Mouse (Mus musculus) spleen, embryonic (tissue): ENCODE results near the gene Clcnkb.

ENCODE experiments used
- CTCF ChIA-PET: fragments of 350-600 bp; sonication (Branson Sonifier 250); formaldehyde crosslinking; loops from one replicate; lab custom pipeline; 2022; lab: Charles Lee

The Clcnkb gene

DNA sequence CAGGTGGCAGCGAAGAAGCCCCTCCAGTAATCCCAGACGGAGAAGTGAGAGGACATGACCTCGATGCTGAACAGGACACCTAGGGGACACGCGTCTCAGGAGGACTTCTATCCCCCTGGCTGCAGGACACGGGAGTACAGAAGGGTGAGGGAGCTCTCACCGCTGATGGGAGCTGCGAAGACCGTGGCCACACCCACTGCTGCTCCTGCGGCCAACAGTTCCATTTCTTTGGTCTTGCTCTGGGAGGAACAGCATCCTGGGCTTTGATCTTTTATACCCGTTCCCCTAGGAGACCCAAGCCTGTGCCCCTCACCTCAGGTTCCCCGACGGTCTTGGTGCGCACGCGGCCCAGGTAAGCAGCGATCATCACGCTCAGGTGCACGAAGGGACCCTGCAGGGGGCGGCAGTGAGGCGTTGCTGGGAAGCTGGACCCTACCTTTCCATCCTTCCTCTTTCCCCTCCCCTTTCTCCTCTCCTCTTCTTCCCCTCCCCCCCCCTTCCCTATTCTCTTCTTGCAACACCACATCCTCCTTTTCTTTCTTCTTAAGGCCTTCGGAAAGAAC is 4.3 kb downstream of the Clcnkb start:
- CTCF ChIA-PET = interaction anchor here (0.6 kb wide), 1 partner anchor 182 kb away, joined by 3 read pairs; no protein-coding TSS in a partner anchor

DNA sequence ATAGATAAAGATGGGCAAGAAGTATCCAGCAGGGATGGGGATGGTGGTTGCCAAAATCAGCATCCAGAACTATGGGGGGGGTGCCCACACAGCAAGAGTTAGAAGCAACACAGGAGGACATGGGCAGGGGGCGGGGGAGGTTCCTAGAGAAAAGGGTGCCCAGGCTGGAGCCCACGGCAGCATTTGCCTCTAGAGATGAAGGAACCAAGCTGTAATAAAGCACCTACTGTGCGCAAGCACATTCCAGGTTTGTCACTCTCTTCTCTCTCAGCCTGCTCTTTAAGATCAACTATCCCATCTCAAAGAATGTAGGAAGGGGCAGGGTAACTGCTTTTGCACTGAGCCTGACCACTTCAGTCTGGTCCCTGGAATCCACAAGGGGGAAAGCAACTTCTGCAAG is 7.2 kb downstream of the Clcnkb start:
- CTCF ChIA-PET = interaction anchor here (1.0 kb wide), 1 partner anchor 175 kb away, joined by 3 read pairs; no protein-coding TSS in a partner anchor

DNA sequence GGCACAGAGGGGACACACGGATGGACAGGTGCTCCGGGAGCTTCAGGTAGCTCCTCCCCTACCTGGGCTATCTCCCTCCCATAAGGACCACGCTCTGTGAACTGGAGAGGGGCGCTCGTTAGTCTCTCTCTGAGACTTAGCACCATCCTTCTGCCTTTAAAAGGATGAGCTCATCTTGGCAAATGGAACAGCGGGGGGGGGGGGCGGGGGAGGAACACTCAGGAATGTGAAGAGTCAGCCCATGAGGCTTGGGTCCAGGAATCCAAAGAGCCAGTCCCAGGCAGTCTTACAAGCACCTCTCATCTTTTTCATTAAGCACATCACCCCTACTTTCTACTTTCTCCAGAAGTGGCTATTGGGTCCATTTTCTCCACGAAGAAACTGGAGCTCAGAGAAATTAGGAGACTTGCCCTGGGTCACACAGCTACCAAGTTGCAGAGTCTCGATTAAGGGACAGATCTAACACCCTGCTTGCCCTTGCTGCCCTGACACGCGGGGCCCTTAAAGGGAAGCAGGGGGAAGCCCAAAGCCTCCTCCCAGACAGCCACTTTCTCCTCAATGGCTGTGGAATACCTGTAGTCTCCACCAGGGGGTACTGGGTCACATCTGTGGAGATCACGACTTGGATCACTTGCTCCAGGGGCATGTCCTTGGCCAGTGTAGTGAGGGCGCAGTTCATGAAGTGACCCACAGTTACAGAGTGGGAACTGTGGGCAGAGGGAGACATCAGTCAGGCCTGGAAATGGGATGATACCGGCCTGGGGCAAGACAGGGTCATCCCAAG is 9.1 kb downstream of the Clcnkb start:
- CTCF ChIA-PET = interaction anchor here (0.6 to 1.2 kb wide), 6 partner anchors 13 to 212 kb away, joined by 3 to 8 read pairs (median 6); no protein-coding TSS in a partner anchor

DNA sequence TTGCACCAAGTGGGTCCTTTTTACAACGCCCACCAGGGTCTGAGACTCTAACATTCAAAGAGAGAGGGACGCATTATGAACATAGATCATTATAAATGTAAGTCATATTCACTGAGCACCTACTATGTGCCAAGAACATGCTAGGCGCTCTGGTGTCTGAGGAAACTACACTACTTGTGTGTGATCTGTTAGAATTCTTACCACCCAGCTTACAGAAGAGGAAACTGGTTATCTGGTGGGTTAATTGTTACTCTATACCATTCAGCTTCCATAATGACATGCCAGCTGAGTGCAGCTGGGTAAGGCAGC is 10.5 kb downstream of the Clcnkb start:
- CTCF ChIA-PET = interaction anchor here (0.6 to 1.7 kb wide), 5 partner anchors 14 to 268 kb away, joined by 3 to 20 read pairs (median 13); no protein-coding TSS in a partner anchor

DNA sequence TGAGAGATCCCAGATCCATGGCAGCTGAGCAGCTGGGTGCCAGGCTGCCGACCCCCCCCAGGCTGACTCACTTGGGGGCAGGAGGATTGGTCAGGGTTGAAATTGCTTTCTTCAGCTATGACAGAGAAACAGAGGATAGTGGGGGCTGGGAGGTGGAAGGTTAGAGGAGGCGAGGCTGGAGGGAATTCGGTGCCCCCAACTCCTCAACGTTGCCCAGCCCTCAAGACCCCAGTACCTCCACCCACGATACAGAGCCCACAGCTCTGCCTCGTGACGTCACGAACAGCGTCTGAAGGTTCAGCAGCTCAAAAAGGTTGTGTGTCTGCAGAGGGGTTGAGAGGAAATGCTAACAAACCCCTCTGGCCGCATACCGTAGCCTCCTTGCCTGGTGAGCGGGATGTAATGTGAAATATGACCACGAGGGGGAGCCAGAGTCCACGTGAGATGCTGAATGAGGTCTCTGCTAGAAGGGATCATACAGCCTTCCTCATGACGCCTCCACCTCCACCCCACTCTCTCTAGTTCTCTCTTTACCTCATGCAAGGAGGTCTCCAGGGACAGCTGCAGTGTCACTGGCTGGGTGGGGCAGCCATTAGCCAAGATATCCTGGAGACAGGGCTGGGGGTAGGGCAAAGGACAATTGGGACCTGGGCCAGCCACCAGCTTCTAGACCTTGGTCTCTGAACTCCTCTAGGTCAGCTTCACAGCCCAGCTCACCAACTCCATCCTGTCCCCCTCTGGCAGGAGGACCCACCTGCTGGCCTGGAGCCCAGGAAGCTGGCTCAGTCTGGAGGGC is 11.1 kb downstream of the Clcnkb start:
- CTCF ChIA-PET = interaction anchor here (0.6 to 1.7 kb wide), 9 partner anchors 21 to 268 kb away, joined by 3 to 20 read pairs (median 4); partner anchors contain the start of gene Tmem82

DNA sequence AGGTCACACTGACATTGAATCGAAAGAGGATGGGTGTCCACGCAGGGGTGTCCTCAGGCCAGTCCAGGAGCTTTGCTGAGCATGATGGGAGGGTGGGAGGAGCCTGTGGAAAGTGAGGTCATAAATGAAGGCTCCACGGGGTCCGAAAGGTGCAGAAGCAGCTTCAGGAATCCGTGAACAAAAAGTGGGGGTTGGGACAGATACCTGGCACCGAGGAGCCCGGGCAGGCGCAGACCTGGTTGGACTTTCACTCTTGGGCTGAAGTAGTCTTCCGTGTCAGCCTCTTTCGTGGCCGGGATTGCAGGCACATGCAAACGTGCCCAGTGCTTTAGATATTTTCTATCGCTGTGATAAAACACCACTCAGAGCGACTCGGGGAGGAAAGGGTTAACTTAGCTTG is 15.6 kb downstream of the Clcnkb start:
- CTCF ChIA-PET = interaction anchor here (0.7 to 1.0 kb wide), 2 partner anchors 12 to 13 kb away, joined by 3 read pairs; no protein-coding TSS in a partner anchor

DNA sequence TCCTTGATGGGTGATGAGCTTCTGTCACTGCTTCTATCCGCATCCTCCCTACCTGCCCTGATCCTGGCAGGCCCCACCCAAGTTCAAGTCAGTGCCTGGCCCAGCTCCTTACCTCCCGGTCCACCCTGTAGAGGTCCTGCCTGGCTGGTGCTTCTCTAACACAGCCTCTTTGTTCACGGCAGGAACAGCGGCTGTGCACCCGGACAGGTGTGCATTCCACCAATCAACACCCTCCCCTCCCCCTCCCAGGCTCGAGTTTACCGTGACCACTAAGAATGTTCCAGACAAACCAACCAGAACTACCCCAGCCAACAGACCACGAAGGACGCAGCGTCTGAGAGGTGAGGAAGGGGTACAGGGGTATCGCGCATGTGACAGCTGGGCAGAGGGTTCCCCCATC is 17.3 kb downstream of the Clcnkb start, which contains the start of gene Clcnka:
Clcnka (minus strand) TSS at position 180 of the 400 bp plus-strand sequence.
- CTCF ChIA-PET = interaction anchor here (0.5 kb wide), 1 partner anchor 173 kb away, joined by 3 read pairs; no protein-coding TSS in a partner anchor

DNA sequence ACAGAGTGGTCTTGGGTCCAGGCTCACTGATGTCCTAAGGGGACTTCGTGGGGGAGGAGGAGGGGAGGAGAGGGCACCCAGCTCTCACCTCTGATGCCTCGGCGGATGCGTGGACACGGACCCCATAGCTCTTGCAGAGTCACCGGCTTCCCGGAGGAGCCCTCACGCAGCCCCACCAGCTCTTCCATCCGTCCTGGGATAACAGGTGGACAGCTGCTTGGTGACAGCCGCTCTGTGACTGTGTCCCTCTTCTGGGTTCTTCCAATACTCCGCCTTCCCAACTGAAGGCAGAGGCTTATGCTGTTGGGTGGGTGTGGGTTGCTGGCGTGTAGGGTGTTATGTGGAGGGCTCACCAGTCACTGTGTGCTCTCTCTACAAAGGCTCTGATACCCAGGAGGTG is 18.0 kb downstream of the Clcnkb start:
- CTCF ChIA-PET = no interaction called here

DNA sequence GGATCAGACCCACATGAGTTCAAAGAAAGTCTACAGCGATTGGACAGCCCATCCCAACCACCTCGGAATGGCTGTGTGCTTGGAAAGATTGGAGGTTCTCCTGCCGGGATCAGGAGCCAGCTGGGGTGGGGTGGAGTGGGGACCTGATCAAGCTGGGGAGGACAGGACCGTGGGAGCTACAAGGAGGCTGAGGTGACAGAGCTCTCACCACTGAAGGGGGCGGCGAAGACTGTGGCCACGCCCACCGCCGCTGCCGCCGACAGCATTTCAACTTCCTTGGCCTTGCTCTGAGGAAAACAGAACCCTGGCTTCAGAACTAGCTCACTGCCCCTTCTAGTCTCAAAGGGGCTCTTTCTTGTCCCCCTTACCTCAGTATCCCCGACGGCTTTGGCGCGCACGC is 21.1 kb downstream of the Clcnkb start:
- CTCF ChIA-PET = interaction anchor here (0.5 kb wide), 1 partner anchor 26 kb away, joined by 3 read pairs; no protein-coding TSS in a partner anchor

DNA sequence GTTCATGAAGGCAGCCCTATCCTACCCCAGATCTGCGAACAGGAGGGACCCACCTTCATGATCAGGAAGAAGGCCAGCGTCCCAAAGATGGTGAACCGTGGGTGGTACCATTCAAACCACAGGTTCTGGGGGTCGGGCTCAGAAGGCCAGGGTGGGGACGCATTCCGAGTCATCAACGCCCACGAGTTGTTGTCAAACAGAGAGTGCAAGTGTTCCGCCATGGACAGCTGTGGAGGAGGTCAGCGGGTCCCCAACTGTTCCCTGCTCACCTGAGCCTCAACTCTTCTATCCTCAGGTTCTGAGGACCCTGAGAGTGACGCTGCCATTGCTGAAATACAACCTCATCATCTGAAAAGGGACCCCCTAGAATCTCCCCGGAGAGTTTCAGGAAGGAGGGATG is 24.5 kb downstream of the Clcnkb start:
- CTCF ChIA-PET = no interaction called here

DNA sequence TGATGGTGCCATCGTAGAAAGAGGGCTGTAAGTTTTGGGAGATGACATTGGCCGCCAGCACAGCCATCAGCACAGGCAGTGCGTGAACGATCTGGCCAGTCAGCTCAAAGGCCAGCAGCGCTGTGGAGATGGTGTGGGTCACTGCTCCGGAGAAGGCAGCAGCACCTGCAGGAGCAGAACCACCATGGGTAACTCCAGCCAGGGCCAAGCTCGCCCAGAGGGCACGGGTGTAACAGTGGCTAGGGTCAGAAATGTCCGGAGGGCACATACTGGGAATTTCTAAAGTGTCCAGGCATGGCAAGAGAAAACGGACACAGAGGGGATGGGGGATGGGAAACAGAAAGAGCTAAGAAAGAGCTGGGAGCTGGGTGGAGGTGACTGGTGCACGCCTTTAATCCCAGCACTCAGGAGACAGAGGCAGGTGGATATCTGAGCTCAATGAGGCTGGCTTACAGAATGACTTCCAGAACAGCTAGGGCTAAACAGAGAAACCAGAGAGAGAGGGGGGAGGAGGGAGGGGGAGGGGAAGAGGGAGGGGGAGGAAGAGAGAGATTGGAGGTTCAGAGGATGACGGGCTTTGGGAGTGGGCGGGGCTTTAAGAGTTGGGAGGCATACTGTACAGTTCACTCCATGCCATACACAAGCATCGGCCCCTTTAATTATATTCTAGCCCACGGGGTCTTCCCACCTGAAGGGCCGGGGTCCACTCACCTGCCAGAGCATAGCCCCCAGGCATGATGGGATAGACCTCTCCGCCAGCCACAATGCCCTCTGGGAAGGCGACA is 26.3 kb downstream of the Clcnkb start:
- CTCF ChIA-PET = no interaction called here

DNA sequence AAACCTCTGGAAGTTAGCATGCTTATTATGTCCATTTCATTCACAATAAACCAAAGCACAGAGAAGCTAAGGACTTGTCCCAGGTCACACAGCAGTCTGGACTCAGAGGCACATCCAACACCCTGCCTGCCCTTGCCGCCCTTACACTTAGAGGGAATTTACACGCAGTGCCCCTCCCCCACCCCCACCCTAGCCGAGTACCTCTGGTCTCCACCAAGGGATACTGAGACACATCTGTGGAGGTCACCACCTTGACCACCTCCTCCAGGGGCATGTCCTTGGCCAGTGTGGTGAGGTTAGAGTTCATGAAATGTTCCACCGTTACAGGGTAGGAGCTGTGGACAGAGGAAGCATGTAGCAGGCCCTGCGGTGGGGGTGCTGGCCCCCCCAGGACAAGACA is 27.9 kb downstream of the Clcnkb start:
- CTCF ChIA-PET = interaction anchor here (0.6 to 1.3 kb wide), 3 partner anchors 12 to 111 kb away, joined by 3 read pairs; no protein-coding TSS in a partner anchor

DNA sequence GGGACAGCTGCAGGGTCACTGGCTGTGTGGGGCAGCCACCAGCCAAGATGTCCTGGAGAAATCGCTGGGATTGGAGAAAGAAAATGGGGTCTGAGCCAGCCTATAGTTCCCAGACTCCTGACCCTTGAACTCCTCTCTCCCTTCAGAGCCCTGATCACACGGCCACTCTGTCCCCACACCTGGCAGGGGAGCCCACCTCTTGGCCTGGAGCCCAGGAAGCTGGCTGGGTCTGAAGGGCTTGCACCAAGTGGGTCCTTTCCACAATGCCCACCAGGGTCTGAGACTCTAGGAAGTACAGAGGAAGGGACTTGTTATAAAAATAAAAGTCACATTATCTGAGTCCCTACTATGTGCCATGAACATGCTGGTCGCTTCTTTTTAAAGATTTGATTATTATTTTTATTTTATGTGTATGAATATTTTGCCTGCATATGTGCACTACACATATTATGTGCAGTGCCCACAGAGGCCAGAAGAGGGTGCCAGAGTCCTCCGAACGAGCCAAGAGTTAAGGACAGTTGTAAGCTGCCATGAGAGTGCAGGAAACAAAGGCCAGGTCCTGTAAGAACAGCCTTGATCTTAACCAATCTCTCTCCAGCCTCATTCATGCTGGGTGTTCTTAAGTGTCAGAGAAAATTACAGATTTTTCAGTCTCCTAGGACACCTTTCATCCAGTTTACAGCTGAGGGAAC is 28.6 kb downstream of the Clcnkb start:
- CTCF ChIA-PET = interaction anchor here (1.3 kb wide), 2 partner anchors 12 to 14 kb away, joined by 3 read pairs; no protein-coding TSS in a partner anchor

DNA sequence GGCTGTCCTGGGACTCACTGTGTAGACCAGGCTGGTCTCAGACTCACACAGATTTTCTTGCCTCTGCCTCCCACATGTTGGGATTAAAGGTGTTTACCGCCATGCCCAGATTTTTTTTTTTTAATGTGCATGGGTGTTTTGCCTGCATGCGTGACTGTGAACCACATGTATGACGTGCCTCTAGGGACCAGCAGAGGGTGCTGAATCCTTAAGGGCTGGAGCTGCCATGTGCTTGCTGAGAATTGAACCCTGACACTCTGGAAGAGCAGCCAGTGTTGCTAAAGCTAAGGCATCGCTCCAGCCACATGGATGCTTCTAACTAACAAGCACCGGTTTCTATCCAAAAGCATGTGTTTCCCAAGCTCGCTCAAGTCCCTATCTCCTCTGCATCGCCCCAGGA is 29.7 kb downstream of the Clcnkb start:
- CTCF ChIA-PET = no interaction called here

DNA sequence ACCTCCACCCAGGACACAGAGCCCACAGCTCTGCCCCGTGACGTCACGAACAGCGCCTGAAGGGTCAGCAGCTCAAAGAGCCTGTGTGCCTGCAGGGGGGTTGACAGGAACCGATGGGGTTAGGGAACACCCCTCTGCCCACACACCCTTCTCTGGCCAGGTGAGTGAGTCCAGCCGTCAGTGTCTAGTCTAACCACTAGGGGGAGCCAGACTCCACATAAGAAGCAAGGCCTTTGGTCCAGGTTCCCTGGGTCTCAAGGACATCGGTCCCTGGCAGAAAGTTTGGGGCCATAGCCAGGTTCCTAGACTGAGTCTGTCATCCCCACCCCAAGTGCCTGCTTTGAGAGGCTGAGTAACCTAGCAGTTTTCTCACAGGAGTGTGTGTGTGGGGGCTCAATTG is 30.5 kb downstream of the Clcnkb start:
- CTCF ChIA-PET = interaction anchor here (0.5 kb wide), 1 partner anchor 10 kb away, joined by 3 read pairs; no protein-coding TSS in a partner anchor

DNA sequence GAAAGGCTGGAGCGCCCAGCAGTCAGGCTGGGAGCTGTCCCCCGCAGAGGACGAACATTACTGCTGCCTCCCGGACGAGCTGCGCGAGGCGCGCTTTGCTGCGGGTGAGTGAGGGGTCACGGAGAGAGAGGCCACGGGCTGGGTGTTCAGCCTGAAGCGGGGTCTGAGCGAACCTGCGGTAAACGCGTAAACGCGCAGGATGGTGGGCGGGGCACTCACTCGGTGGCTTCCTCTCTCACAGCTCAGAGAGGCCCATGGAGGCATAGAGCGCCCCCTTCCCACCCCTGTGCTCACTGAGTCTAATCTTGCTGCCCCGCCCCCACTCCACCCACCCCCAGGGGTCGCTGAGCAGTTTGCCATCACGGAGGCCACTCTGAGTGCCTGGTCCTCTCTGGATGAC is 33.4 kb downstream of the Clcnkb start:
- CTCF ChIA-PET = interaction anchor here (0.9 kb wide), 1 partner anchor 20 kb away, joined by 3 read pairs; no protein-coding TSS in a partner anchor

DNA sequence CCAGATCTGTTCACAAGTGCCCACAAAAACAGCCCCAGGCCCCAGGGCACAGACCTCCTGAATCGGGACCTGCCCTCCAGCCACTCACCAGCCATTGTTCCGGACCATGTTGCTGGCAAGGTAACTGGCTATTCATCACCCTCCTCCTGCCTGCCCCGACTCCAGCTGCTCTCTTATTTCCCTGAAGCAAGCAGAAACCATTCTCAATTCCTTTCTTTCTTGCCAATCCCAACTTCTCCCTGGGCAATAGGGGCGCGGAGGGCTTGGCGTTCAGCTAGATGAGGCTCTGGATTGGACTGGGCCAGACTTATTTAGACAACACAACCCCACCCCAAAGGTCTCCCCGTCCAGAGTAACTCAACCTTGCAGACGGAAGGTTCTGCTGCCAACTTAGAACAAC is 36.1 kb downstream of the Clcnkb start:
- CTCF ChIA-PET = no interaction called here

DNA sequence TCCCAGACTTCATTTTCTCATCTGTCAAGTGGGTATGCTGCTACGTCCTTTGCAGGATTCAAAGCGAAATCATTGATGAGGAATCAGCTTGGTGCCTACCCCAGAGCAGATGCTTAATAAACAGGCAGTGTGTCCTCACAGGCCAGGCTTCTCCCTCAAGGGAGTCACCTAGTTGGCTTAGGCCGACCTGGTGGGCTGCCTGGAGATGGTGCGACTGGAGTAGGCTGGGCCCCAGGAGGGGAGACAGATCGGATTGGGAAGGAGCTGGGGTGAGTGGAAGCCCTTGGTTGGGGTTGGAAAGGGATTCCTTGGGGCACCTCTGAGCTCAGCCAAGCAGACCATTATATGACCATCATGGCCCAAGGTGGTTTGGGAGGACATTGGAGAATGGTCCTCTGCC is 43.4 kb downstream of the Clcnkb start:
- CTCF ChIA-PET = interaction anchor here (1.1 kb wide), 1 partner anchor 11 kb away, joined by 3 read pairs; no protein-coding TSS in a partner anchor

DNA sequence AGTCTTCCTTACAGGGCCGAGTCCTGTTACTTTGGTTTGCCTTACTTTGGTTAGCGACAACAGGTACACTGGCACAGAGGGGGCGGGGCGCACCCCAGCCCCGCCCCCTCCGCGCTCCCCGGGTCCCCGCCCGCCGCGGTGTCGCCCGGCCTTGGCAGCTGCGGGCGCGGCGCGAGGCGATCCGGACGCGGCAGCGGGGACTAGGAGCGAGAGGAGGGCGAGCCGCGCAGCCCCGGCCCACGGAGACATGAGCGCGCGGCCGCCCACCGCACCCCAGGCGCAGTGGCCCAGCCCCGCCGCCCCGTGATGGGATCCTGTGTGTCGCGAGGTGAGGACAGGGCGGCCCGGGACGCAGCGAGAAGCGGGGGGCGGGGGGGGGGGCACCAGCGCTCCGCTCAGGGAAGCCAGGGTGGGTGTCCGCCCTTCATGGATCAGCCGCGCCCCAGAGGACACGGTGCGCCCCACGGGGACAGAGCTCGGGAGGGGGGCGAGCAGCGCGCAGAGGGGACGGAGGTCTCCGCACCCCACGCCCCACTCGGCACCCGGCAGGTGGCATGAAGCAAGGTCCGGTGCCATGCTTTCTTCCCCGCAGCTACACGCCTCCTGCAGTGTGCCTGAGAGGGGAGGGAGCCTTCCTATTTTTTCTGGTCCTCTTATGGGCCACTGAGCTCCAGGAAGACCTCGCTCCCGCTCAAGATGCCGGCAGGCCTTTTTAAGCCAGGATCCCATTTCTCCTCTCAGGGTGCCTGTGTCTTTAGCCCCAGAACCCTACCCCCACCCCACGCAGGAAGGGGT is 47.6 kb downstream of the Clcnkb start, which contains the start of gene Fam131c:
Fam131c (plus strand) TSS at position 224 of the 795 bp plus-strand sequence.
- CTCF ChIA-PET = interaction anchor here (0.6 to 0.7 kb wide), 3 partner anchors 26 to 233 kb away, joined by 3 to 4 read pairs (median 3); no protein-coding TSS in a partner anchor
